Mouse (Mus musculus) spleen, adult 2 months (tissue): ENCODE results near the gene Cybb. TPM values are rescaled to one million over a fixed set of nuclear protein-coding genes. Genes with fewer than 3 reads are reported as not detected.
"Not testable (repeated sequence)": the region's sequence is repeated elsewhere in the genome, so short reads cannot be mapped to it uniquely, and the experiment has no call there.

ENCODE experiments used
- DNase-seq, 2 experiments: peaks; one replicate each; pipeline versions ENCODE4 v3.0.0 to v3.0.0-alpha.2; 2012 to 2021; ENCODE audit warnings: low spot score in 2 of 2, low read depth in 1 of 2
- H3K27ac ChIP-seq: fragments of 200-500 bp; 2 replicates; pipeline ENCODE4 v1.5.1; 2012; ENCODE audit warnings: low read length, inconsistent platforms; ENCODE audit not compliant: insufficient read depth
- H3K27me3 ChIP-seq: fragments of 200-500 bp; 2 replicates; pipeline ENCODE4 v1.6.1; 2012; ENCODE audit warnings: mild to moderate bottlenecking, moderate library complexity, low read length, inconsistent platforms; ENCODE audit not compliant: control insufficient read depth, insufficient read depth
- H3K36me3 ChIP-seq: fragments of 200-500 bp; 2 replicates; pipeline ENCODE4 v1.6.1; 2012; ENCODE audit warnings: mild to moderate bottlenecking, low read length, inconsistent platforms; ENCODE audit not compliant: control insufficient read depth, insufficient read depth
- H3K4me1 ChIP-seq: fragments of 200-500 bp; 2 replicates; pipeline ENCODE4 v1.6.1; 2011; ENCODE audit warnings: inconsistent platforms; ENCODE audit not compliant: control insufficient read depth, insufficient read depth, insufficient read length
- H3K4me3 ChIP-seq: fragments of 200-500 bp; 2 replicates; pipeline ENCODE4 v1.5.1; 2011; ENCODE audit warnings: mild to moderate bottlenecking, inconsistent platforms; ENCODE audit not compliant: insufficient read depth, insufficient read length; ENCODE audit errors: extremely low read depth
- CTCF ChIP-seq: fragments of 200-500 bp; IDR thresholded peaks from 2 replicates; pipeline ENCODE4 v1.5.1; 2011; ENCODE audit warnings: mild to moderate bottlenecking, inconsistent platforms; ENCODE audit not compliant: insufficient read depth, insufficient read length, insufficient replicate concordance; ENCODE audit errors: extremely low read depth
- POLR2A ChIP-seq: fragments of 200-500 bp; IDR thresholded peaks from 2 replicates; pipeline ENCODE4 v1.6.1; 2011; ENCODE audit warnings: low read depth, low read length, inconsistent platforms
- WGBS: fragments of 180-500 bp; shearing (Covaris S2); methylation state at CpG from one replicate; pipeline ENCODE4 v1.1.7; 2018; 5-methylcytosine and 5-hydroxymethylcytosine counted together
- polyA plus RNA-seq: library from polyadenylated mRNA; depleted of rRNA; stranded (reverse); fragments of >200 nt; gene quantifications from 2 replicates; pipeline ENCODE4 v1.2.3, GENCODE M21; 2012; rRNA removed

The Cybb gene
- 10.2 and 11.8 TPM in 2 replicates for polyA plus RNA-seq

GRCm38 (mm10) chrX:9487671-9488070 lies at the start of gene Cybb:
Gene Cybb (minus strand): TSS chrX:9487771.
- WGBS, result 83% methylated on average over 4 of the region's 4 CpGs
- Histone ChIP-seq H3K4me1 (no peaks in the 10 kb centered on the region), H3K36me3 (no peaks in the 10 kb centered on the region), H3K27ac (no peak within 1 kb of the TSS), H3K27me3 (no peaks in the 10 kb centered on the region), H3K4me3 (no peak within 1 kb of the TSS)
- TF ChIP-seq POLR2A (no peak), CTCF (no peak)
- no peak for DNase-seq

- 91% methylated on average over 3 of the region's 3 CpGs for WGBS
- Histone ChIP-seq H3K27me3 (no peaks in the 10 kb centered on the region), H3K4me1 (no peaks in the 10 kb centered on the region), H3K36me3 (no peaks in the 10 kb centered on the region), H3K27ac (no peak overlapping the region), H3K4me3 (no peak overlapping the region)
- no peak for DNase-seq
- TF ChIP-seq POLR2A (no peak), CTCF (no peak)
Observed at GRCm38 (mm10) chrX:9536881-9537280, 49.3 kb upstream of the Cybb start.

GRCm38 (mm10) chrX:9519969-9520368 lies 32.4 kb upstream of the Cybb start:
- peak; percentile 8 to 64 for DNase-seq
- not testable (repeated sequence) for H3K4me1 ChIP-seq, H3K27ac ChIP-seq, H3K4me3 ChIP-seq, H3K27me3 ChIP-seq, H3K36me3 ChIP-seq
- WGBS, result 21% methylated on average over 2 of the region's 2 CpGs
- peak; percentile 34; the same call in 1 of the 2 replicates for TF ChIP-seq CTCF

GRCm38 (mm10) chrX:9517531-9517930 lies 30.0 kb upstream of the Cybb start:
- H3K27ac ChIP-seq, H3K4me1 ChIP-seq, DNase-seq, H3K36me3 ChIP-seq, H3K4me3 ChIP-seq, H3K27me3 ChIP-seq: not testable (repeated sequence)

- H3K27me3 ChIP-seq, H3K36me3 ChIP-seq, H3K4me1 ChIP-seq, DNase-seq, H3K27ac ChIP-seq, H3K4me3 ChIP-seq: not testable (repeated sequence)
- WGBS, result 86% methylated on average over 6 of the region's 6 CpGs
Observed at GRCm38 (mm10) chrX:9475036-9475435, 12.5 kb downstream of the Cybb start.

- Histone ChIP-seq H3K36me3 (no peaks in the 10 kb centered on the region), H3K27ac (peak overlapping the region; percentile 46; the same call in 1 of the 2 replicates), H3K4me3 (no peak overlapping the region), H3K4me1 (peaks cover 4% of the 10 kb centered on the region), H3K27me3 (no peaks in the 10 kb centered on the region)
- no peak for DNase-seq
- TF ChIP-seq POLR2A (no peak), CTCF (no peak)
Observed at GRCm38 (mm10) chrX:9474440-9474839, 13.1 kb downstream of the Cybb start.

GRCm38 (mm10) chrX:9473768-9474167 lies 13.8 kb downstream of the Cybb start:
- peak overlapping the region; percentile 46; the same call in 1 of the 2 replicates for H3K27ac ChIP-seq
- TF ChIP-seq CTCF (no peak), POLR2A (no peak)

More at GRCm38 (mm10) chrX:9473768-9474167, 13.8 kb downstream of the Cybb start:
- H3K36me3 ChIP-seq, result no peaks in the 10 kb centered on the region
- 35% methylated on average over 2 of the region's 2 CpGs for WGBS
- H3K27me3 ChIP-seq, result no peaks in the 10 kb centered on the region
- H3K4me1 ChIP-seq, result peaks cover 4% of the 10 kb centered on the region
- no peak overlapping the region for H3K4me3 ChIP-seq
- no peak for DNase-seq
